Mouse (Mus musculus): ENCODE data around the gene Aptx. TPM values are rescaled to one million over a fixed set of nuclear protein-coding genes. Genes with fewer than 3 reads are reported as not detected.

Gene Aptx
- polyA plus RNA-seq, 1 experiment from 2014 or later: 44.8 TPM

- peaks cover 28% of the 10 kb centered on the region for H3K36me3 ChIP-seq (ENCODE audit: control insufficient read depth, insufficient read depth, low read length)
- peak; percentile 90 for DNase-seq
- no peak overlapping the region for H3K4me2 ChIP-seq (ENCODE audit: low read length)
- 22% methylated on average over 3 of the region's 3 CpGs for WGBS
- H3K4me1 ChIP-seq (ENCODE audit: control insufficient read depth, insufficient read depth, low read length): no peaks in the 10 kb centered on the region
- peak; percentile 18; the same call in 1 of the 2 replicates for ATAC-seq (ENCODE audit: low FRiP score, low TSS enrichment)
- no peaks in the 10 kb centered on the region for H3K27me3 ChIP-seq (ENCODE audit: control insufficient read depth, insufficient read depth, low read length)
- no peaks in the 10 kb centered on the region for H3K9me3 ChIP-seq (ENCODE audit: control insufficient read depth, low read length)
- H3K4me3 ChIP-seq (replicated peaks; ENCODE audit: low read depth, low read length): no peak overlapping the region
- H3K9ac ChIP-seq (replicated peaks; ENCODE audit: low read length): no peak overlapping the region
- no peak overlapping the region for H3K27ac ChIP-seq (replicated peaks; ENCODE audit: low read depth, low read length)
Observed at GRCm38 (mm10) chr4:40681908-40682307, 21.1 kb downstream of the Aptx start.

DNA sequence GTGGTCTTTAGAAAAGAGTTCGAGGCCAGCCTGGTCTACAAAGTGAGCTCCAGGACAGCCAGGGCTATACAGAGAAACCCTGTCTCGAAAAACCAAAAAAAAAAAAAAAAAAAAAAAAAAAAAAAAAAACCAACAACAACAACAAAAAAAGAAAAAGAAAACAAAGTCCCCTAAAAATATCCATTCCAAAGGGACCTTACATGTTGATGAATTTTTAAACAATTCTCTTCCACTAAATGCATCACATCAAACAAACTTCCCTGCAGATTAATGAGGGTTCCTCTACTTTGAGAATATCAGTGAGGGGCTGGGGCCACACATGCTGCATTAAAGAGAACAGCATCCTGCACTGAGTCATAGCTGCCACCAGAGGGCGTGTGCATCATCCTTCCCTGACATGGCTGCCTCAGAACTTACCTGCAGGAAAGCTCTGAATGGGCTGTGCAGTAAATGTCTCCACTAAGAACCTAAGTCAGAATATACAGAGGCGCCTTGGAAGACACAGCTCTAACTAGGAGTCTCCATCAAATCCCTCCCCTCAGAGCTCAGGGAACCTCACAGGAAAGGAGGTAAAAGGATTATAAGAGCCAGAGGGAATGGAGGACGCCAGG, 22.6 kb downstream of the Aptx start:
- H3K36me3 ChIP-seq (ENCODE audit: control insufficient read depth, insufficient read depth, low read length): peaks cover 13% of the 10 kb centered on the region
- ATAC-seq (ENCODE audit: low FRiP score, low TSS enrichment) (no peak; the same call in 1 of the 2 replicates), DNase-seq (peak; percentile 76)
- H3K27me3 ChIP-seq (ENCODE audit: control insufficient read depth, insufficient read depth, low read length): no peaks in the 10 kb centered on the region
- no peak overlapping the region for H3K9ac ChIP-seq (replicated peaks; ENCODE audit: low read length)
- no peak overlapping the region for H3K27ac ChIP-seq (replicated peaks; ENCODE audit: low read depth, low read length)
- H3K9me3 ChIP-seq (ENCODE audit: control insufficient read depth, low read length): no peaks in the 10 kb centered on the region
- no peak overlapping the region for H3K4me3 ChIP-seq (replicated peaks; ENCODE audit: low read depth, low read length)
- H3K4me1 ChIP-seq (ENCODE audit: control insufficient read depth, insufficient read depth, low read length): no peaks in the 10 kb centered on the region
- 48% methylated on average over 5 of the region's 5 CpGs for WGBS
- H3K4me2 ChIP-seq (ENCODE audit: low read length): no peak overlapping the region

GRCm38 (mm10) chr4:40677132-40677531, 25.9 kb downstream of the Aptx start:
- Histone ChIP-seq H3K9ac (replicated peaks; ENCODE audit: low read length) (no peak overlapping the region), H3K4me3 (replicated peaks; ENCODE audit: low read depth, low read length) (no peak overlapping the region), H3K27ac (replicated peaks; ENCODE audit: low read depth, low read length) (no peak overlapping the region), H3K9me3 (ENCODE audit: control insufficient read depth, low read length) (no peaks in the 10 kb centered on the region), H3K27me3 (ENCODE audit: control insufficient read depth, insufficient read depth, low read length) (no peaks in the 10 kb centered on the region), H3K4me2 (ENCODE audit: low read length) (peak overlapping the region; percentile 35; the same call in 1 of the 2 replicates), H3K4me1 (ENCODE audit: control insufficient read depth, insufficient read depth, low read length) (no peaks in the 10 kb centered on the region), H3K36me3 (ENCODE audit: control insufficient read depth, insufficient read depth, low read length) (no peaks in the 10 kb centered on the region)
- no peak for ATAC-seq (ENCODE audit: low FRiP score, low TSS enrichment)
- peak; percentile 59 for DNase-seq
- WGBS: 53% methylated on average over 5 of the region's 5 CpGs

GRCm38 (mm10) chr4:40676338-40676737, 26.7 kb downstream of the Aptx start:
- H3K27ac ChIP-seq (replicated peaks; ENCODE audit: low read depth, low read length): no peak overlapping the region
- H3K9me3 ChIP-seq (ENCODE audit: control insufficient read depth, low read length): no peaks in the 10 kb centered on the region
- no peaks in the 10 kb centered on the region for H3K36me3 ChIP-seq (ENCODE audit: control insufficient read depth, insufficient read depth, low read length)
- H3K27me3 ChIP-seq (ENCODE audit: control insufficient read depth, insufficient read depth, low read length): no peaks in the 10 kb centered on the region
- no peak overlapping the region for H3K4me3 ChIP-seq (replicated peaks; ENCODE audit: low read depth, low read length)
- 22% methylated on average over 14 of the region's 14 CpGs for WGBS
- H3K4me2 ChIP-seq (ENCODE audit: low read length): peak overlapping the region; percentile 35
- no peaks in the 10 kb centered on the region for H3K4me1 ChIP-seq (ENCODE audit: control insufficient read depth, insufficient read depth, low read length)
- no peak overlapping the region; the same call in 1 of the 2 replicates for H3K9ac ChIP-seq (replicated peaks; ENCODE audit: low read length)
- no peak for ATAC-seq (ENCODE audit: low FRiP score, low TSS enrichment)
- no peak for DNase-seq

GRCm38 (mm10) chr4:40673526-40673925, 29.5 kb downstream of the Aptx start:
- no peak for ATAC-seq (ENCODE audit: low FRiP score, low TSS enrichment)
- no peaks in the 10 kb centered on the region for H3K27me3 ChIP-seq (ENCODE audit: control insufficient read depth, insufficient read depth, low read length)
- no peak for DNase-seq
- H3K27ac ChIP-seq (replicated peaks; ENCODE audit: low read depth, low read length): no peak overlapping the region
- H3K9ac ChIP-seq (replicated peaks; ENCODE audit: low read length): no peak overlapping the region
- H3K4me3 ChIP-seq (replicated peaks; ENCODE audit: low read depth, low read length): no peak overlapping the region
- no peaks in the 10 kb centered on the region for H3K4me1 ChIP-seq (ENCODE audit: control insufficient read depth, insufficient read depth, low read length)
- no peak overlapping the region for H3K4me2 ChIP-seq (ENCODE audit: low read length)
- H3K9me3 ChIP-seq (ENCODE audit: control insufficient read depth, low read length): no peaks in the 10 kb centered on the region
- 94% methylated on average over 5 of the region's 5 CpGs for WGBS
- no peaks in the 10 kb centered on the region for H3K36me3 ChIP-seq (ENCODE audit: control insufficient read depth, insufficient read depth, low read length)

GRCm38 (mm10) chr4:40666237-40667012, 36.6 kb downstream of the Aptx start:
- H3K4me2 ChIP-seq (ENCODE audit: low read length): no peak overlapping the region
- H3K4me1 ChIP-seq (ENCODE audit: control insufficient read depth, insufficient read depth, low read length): no peaks in the 10 kb centered on the region
- DNase-seq (no peak), ATAC-seq (ENCODE audit: low FRiP score, low TSS enrichment) (no peak)
- H3K27me3 ChIP-seq (ENCODE audit: control insufficient read depth, insufficient read depth, low read length): no peaks in the 10 kb centered on the region
- H3K4me3 ChIP-seq (replicated peaks; ENCODE audit: low read depth, low read length): no peak overlapping the region
- no peaks in the 10 kb centered on the region for H3K36me3 ChIP-seq (ENCODE audit: control insufficient read depth, insufficient read depth, low read length)
- 90% methylated on average over 9 of the region's 9 CpGs for WGBS
- H3K9ac ChIP-seq (replicated peaks; ENCODE audit: low read length): no peak overlapping the region
- no peaks in the 10 kb centered on the region for H3K9me3 ChIP-seq (ENCODE audit: control insufficient read depth, low read length)
- no peak overlapping the region for H3K27ac ChIP-seq (replicated peaks; ENCODE audit: low read depth, low read length)

DNA sequence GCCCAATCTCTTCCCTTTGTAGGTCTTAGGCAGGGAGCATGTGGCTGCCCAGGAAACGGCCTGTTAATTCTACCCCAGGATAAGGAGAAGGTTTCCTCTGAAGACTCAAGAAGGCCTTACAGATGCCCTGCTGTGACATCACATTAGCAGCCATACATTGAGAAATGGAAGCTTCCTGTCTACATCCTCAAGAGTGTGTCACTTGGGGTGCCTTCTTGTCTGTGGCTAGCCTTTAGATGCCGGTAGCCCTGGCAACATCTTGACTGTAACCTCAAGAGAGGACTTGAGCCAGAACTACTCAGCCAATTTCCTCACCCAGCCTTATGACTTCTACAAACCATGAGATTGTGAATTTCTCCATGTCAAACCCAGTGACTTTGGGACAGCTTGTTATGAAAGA, 51.9 kb downstream of the Aptx start:
- 95% methylated on average over 2 of the region's 2 CpGs for WGBS
- Histone ChIP-seq H3K27ac (replicated peaks; ENCODE audit: low read depth, low read length) (no peak overlapping the region), H3K36me3 (ENCODE audit: control insufficient read depth, insufficient read depth, low read length) (no peaks in the 10 kb centered on the region), H3K4me1 (ENCODE audit: control insufficient read depth, insufficient read depth, low read length) (no peaks in the 10 kb centered on the region), H3K4me3 (replicated peaks; ENCODE audit: low read depth, low read length) (no peak overlapping the region), H3K9me3 (ENCODE audit: control insufficient read depth, low read length) (no peaks in the 10 kb centered on the region), H3K4me2 (ENCODE audit: low read length) (no peak overlapping the region), H3K27me3 (ENCODE audit: control insufficient read depth, insufficient read depth, low read length) (no peaks in the 10 kb centered on the region), H3K9ac (replicated peaks; ENCODE audit: low read length) (no peak overlapping the region)
- DNase-seq: no peak
- no peak for ATAC-seq (ENCODE audit: low FRiP score, low TSS enrichment)

- no peak for ATAC-seq (ENCODE audit: low FRiP score, low TSS enrichment)
- Histone ChIP-seq H3K4me3 (replicated peaks; ENCODE audit: low read depth, low read length) (no peak overlapping the region), H3K9ac (replicated peaks; ENCODE audit: low read length) (no peak overlapping the region), H3K36me3 (ENCODE audit: control insufficient read depth, insufficient read depth, low read length) (no peaks in the 10 kb centered on the region), H3K27ac (replicated peaks; ENCODE audit: low read depth, low read length) (no peak overlapping the region), H3K27me3 (ENCODE audit: control insufficient read depth, insufficient read depth, low read length) (no peaks in the 10 kb centered on the region), H3K4me1 (ENCODE audit: control insufficient read depth, insufficient read depth, low read length) (no peaks in the 10 kb centered on the region), H3K9me3 (ENCODE audit: control insufficient read depth, low read length) (no peaks in the 10 kb centered on the region), H3K4me2 (ENCODE audit: low read length) (no peak overlapping the region)
- WGBS: 85% methylated on average over 5 of the region's 5 CpGs
- DNase-seq: no peak
Observed at GRCm38 (mm10) chr4:40649111-40649510, 53.9 kb downstream of the Aptx start.

- ATAC-seq (ENCODE audit: low FRiP score, low TSS enrichment): no peak
- no peaks in the 10 kb centered on the region for H3K27me3 ChIP-seq (ENCODE audit: control insufficient read depth, insufficient read depth, low read length)
- no peak overlapping the region for H3K27ac ChIP-seq (replicated peaks; ENCODE audit: low read depth, low read length)
- no peak overlapping the region for H3K9ac ChIP-seq (replicated peaks; ENCODE audit: low read length)
- H3K36me3 ChIP-seq (ENCODE audit: control insufficient read depth, insufficient read depth, low read length): no peaks in the 10 kb centered on the region
- 70% methylated on average over 5 of the region's 5 CpGs for WGBS
- peak; percentile 33 for DNase-seq
- H3K4me2 ChIP-seq (ENCODE audit: low read length): no peak overlapping the region
- H3K9me3 ChIP-seq (ENCODE audit: control insufficient read depth, low read length): no peaks in the 10 kb centered on the region
- no peaks in the 10 kb centered on the region for H3K4me1 ChIP-seq (ENCODE audit: control insufficient read depth, insufficient read depth, low read length)
- H3K4me3 ChIP-seq (replicated peaks; ENCODE audit: low read depth, low read length): no peak overlapping the region
Observed at GRCm38 (mm10) chr4:40643567-40643966, 59.4 kb downstream of the Aptx start.

Measured in midbrain, embryonic 14.5 days (tissue).